Mouse (Mus musculus): ENCODE measurements at regions not wholly inside any gene's neighbourhood (a gene's known extent, or its start where the extent isn't known, plus 50 kb on each side); places are given as distances from the start of the nearest gene placed in this dataset.
A peak's percentile ranks its signal among the peaks of the same experiment; 100 is the strongest.

- no peak overlapping the region; the same call in 1 of the 2 replicates for H3K9ac ChIP-seq (ENCODE audit: low read length)
- peaks cover 38 to 45% of the 10 kb centered on the region in 2 experiments for H3K4me1 ChIP-seq (ENCODE audit: control insufficient read depth in 2 of 2, insufficient read depth in 2 of 2, low read length in 2 of 2)
- H3K27ac ChIP-seq (replicated peaks in 1 of 2; ENCODE audit: control insufficient read depth in 1 of 2, insufficient read depth in 1 of 2, low read depth in 2 of 2, low read length in 2 of 2): peak overlapping the region; percentile 93 to 95
- H3K4me2 ChIP-seq (ENCODE audit: low read length): no peak overlapping the region
- WGBS: 12% methylated on average over 6 of the region's 6 CpGs
- H3K27me3 ChIP-seq (ENCODE audit: control insufficient read depth, insufficient read depth, low read length): no peaks in the 10 kb centered on the region
- no peak for ATAC-seq (ENCODE audit: insufficient number of reproducible peaks, insufficient read depth, low FRiP score, low read depth)
- H3K36me3 ChIP-seq (ENCODE audit: control insufficient read depth, insufficient read depth, low read length): no peaks in the 10 kb centered on the region
- no peak overlapping the region for H3K4me3 ChIP-seq (ENCODE audit: control insufficient read depth in 1 of 2, insufficient read depth in 1 of 2, low read depth in 1 of 2, low read length in 2 of 2)
- no peaks in the 10 kb centered on the region for H3K9me3 ChIP-seq (ENCODE audit: control insufficient read depth, low read length)
These were observed 57.2 kb downstream of the Lao1 start for GRCm38 (mm10) chr4:119018573-119018972.

GRCm38 (mm10) chr4:119019013-119019781 is 57.8 kb downstream of the Lao1 start:
- H3K27me3 ChIP-seq (ENCODE audit: control insufficient read depth, insufficient read depth, low read length): no peaks in the 10 kb centered on the region
- peak overlapping the region; percentile 34 for H3K4me2 ChIP-seq (ENCODE audit: low read length)
- H3K4me3 ChIP-seq (ENCODE audit: control insufficient read depth in 1 of 2, insufficient read depth in 1 of 2, low read depth in 1 of 2, low read length in 2 of 2): no peak overlapping the region
- peak; percentile 89 for ATAC-seq (ENCODE audit: insufficient number of reproducible peaks, insufficient read depth, low FRiP score, low read depth)
- 17% methylated on average over 12 of the region's 12 CpGs for WGBS
- H3K9me3 ChIP-seq (ENCODE audit: control insufficient read depth, low read length): no peaks in the 10 kb centered on the region
- peak overlapping the region; percentile 93 to 95 for H3K27ac ChIP-seq (replicated peaks in 1 of 2; ENCODE audit: control insufficient read depth in 1 of 2, insufficient read depth in 1 of 2, low read depth in 2 of 2, low read length in 2 of 2)
- H3K4me1 ChIP-seq (ENCODE audit: control insufficient read depth in 2 of 2, insufficient read depth in 2 of 2, low read length in 2 of 2): peaks cover 38 to 45% of the 10 kb centered on the region in 2 experiments
- H3K36me3 ChIP-seq (ENCODE audit: control insufficient read depth, insufficient read depth, low read length): no peaks in the 10 kb centered on the region
- peak overlapping the region; percentile 51; the same call in 1 of the 2 replicates for H3K9ac ChIP-seq (ENCODE audit: low read length)

GRCm38 (mm10) chr4:119022338-119022737 is 61.0 kb downstream of the Lao1 start:
- ATAC-seq (ENCODE audit: insufficient number of reproducible peaks, insufficient read depth, low FRiP score, low read depth): no peak
- peak overlapping the region; percentile 40 for H3K9ac ChIP-seq (ENCODE audit: low read length)
- peak overlapping the region; percentile 62 to 75 for H3K27ac ChIP-seq (replicated peaks in 1 of 2; ENCODE audit: control insufficient read depth in 1 of 2, insufficient read depth in 1 of 2, low read depth in 2 of 2, low read length in 2 of 2)
- no peak overlapping the region for H3K4me3 ChIP-seq (ENCODE audit: control insufficient read depth in 1 of 2, insufficient read depth in 1 of 2, low read depth in 1 of 2, low read length in 2 of 2)
- no peaks in the 10 kb centered on the region for H3K27me3 ChIP-seq (ENCODE audit: control insufficient read depth, insufficient read depth, low read length)
- peaks cover 39 to 41% of the 10 kb centered on the region in 2 experiments for H3K4me1 ChIP-seq (ENCODE audit: control insufficient read depth in 2 of 2, insufficient read depth in 2 of 2, low read length in 2 of 2)
- H3K9me3 ChIP-seq (ENCODE audit: control insufficient read depth, low read length): no peaks in the 10 kb centered on the region
- H3K36me3 ChIP-seq (ENCODE audit: control insufficient read depth, insufficient read depth, low read length): no peaks in the 10 kb centered on the region
- 17% methylated on average over 6 of the region's 6 CpGs for WGBS
- peak overlapping the region; percentile 34 for H3K4me2 ChIP-seq (ENCODE audit: low read length)

GRCm38 (mm10) chr4:119026237-119026861 is 65.0 kb downstream of the Lao1 start:
- 42% methylated on average over 5 of the region's 5 CpGs for WGBS
- no peak for ATAC-seq (ENCODE audit: insufficient number of reproducible peaks, insufficient read depth, low FRiP score, low read depth)
- Histone ChIP-seq H3K9me3 (ENCODE audit: control insufficient read depth, low read length) (no peaks in the 10 kb centered on the region), H3K4me1 (ENCODE audit: control insufficient read depth in 2 of 2, insufficient read depth in 2 of 2, low read length in 2 of 2) (peaks cover 29 to 42% of the 10 kb centered on the region in 2 experiments), H3K4me3 (ENCODE audit: control insufficient read depth in 1 of 2, insufficient read depth in 1 of 2, low read depth in 1 of 2, low read length in 2 of 2) (no peak overlapping the region), H3K4me2 (ENCODE audit: low read length) (no peak overlapping the region), H3K27ac (replicated peaks in 1 of 2; ENCODE audit: control insufficient read depth in 1 of 2, insufficient read depth in 1 of 2, low read depth in 2 of 2, low read length in 2 of 2) (no peak overlapping the region), H3K27me3 (ENCODE audit: control insufficient read depth, insufficient read depth, low read length) (no peaks in the 10 kb centered on the region), H3K36me3 (ENCODE audit: control insufficient read depth, insufficient read depth, low read length) (no peaks in the 10 kb centered on the region), H3K9ac (ENCODE audit: low read length) (no peak overlapping the region)

- H3K36me3 ChIP-seq (ENCODE audit: control insufficient read depth, insufficient read depth, low read length): no peaks in the 10 kb centered on the region
- peaks cover 18 to 30% of the 10 kb centered on the region in 2 experiments for H3K4me1 ChIP-seq (ENCODE audit: control insufficient read depth in 2 of 2, insufficient read depth in 2 of 2, low read length in 2 of 2)
- peak overlapping the region; percentile 14 to 31; a peak in 2 of 4 replicates for H3K27ac ChIP-seq (replicated peaks in 1 of 2; ENCODE audit: control insufficient read depth in 1 of 2, insufficient read depth in 1 of 2, low read depth in 2 of 2, low read length in 2 of 2)
- H3K9me3 ChIP-seq (ENCODE audit: control insufficient read depth, low read length): no peaks in the 10 kb centered on the region
- H3K9ac ChIP-seq (ENCODE audit: low read length): no peak overlapping the region
- no peak overlapping the region for H3K4me3 ChIP-seq (ENCODE audit: control insufficient read depth in 1 of 2, insufficient read depth in 1 of 2, low read depth in 1 of 2, low read length in 2 of 2)
- no peak for ATAC-seq (ENCODE audit: insufficient number of reproducible peaks, insufficient read depth, low FRiP score, low read depth)
- 29% methylated on average over 8 of the region's 8 CpGs for WGBS
- H3K27me3 ChIP-seq (ENCODE audit: control insufficient read depth, insufficient read depth, low read length): no peaks in the 10 kb centered on the region
- H3K4me2 ChIP-seq (ENCODE audit: low read length): no peak overlapping the region
These were observed 66.9 kb downstream of the Lao1 start for GRCm38 (mm10) chr4:119028208-119028821.

- 57% methylated on average over 7 of the region's 7 CpGs for WGBS
- no peak overlapping the region for H3K27ac ChIP-seq (replicated peaks in 1 of 2; ENCODE audit: control insufficient read depth in 1 of 2, insufficient read depth in 1 of 2, low read depth in 2 of 2, low read length in 2 of 2)
These were observed 67.7 kb downstream of the Lao1 start for GRCm38 (mm10) chr4:119029091-119029490.

GRCm38 (mm10) chr4:119029735-119030134 is 68.4 kb downstream of the Lao1 start:
- WGBS: 60% methylated on average over 6 of the region's 6 CpGs
- peak overlapping the region in 1 of 2 experiments; percentile 30; a peak in 1 of 4 replicates for H3K27ac ChIP-seq (replicated peaks in 1 of 2; ENCODE audit: control insufficient read depth in 1 of 2, insufficient read depth in 1 of 2, low read depth in 2 of 2, low read length in 2 of 2)

More at GRCm38 (mm10) chr4:119029091-119029490, 67.7 kb downstream of the Lao1 start:
- no peak overlapping the region for H3K4me3 ChIP-seq (ENCODE audit: control insufficient read depth in 1 of 2, insufficient read depth in 1 of 2, low read depth in 1 of 2, low read length in 2 of 2)
- no peak overlapping the region for H3K4me2 ChIP-seq (ENCODE audit: low read length)
- peaks cover 18 to 30% of the 10 kb centered on the region in 2 experiments for H3K4me1 ChIP-seq (ENCODE audit: control insufficient read depth in 2 of 2, insufficient read depth in 2 of 2, low read length in 2 of 2)
- no peaks in the 10 kb centered on the region for H3K27me3 ChIP-seq (ENCODE audit: control insufficient read depth, insufficient read depth, low read length)
- H3K9ac ChIP-seq (ENCODE audit: low read length): no peak overlapping the region
- no peaks in the 10 kb centered on the region for H3K9me3 ChIP-seq (ENCODE audit: control insufficient read depth, low read length)
- no peak for ATAC-seq (ENCODE audit: insufficient number of reproducible peaks, insufficient read depth, low FRiP score, low read depth)
- H3K36me3 ChIP-seq (ENCODE audit: control insufficient read depth, insufficient read depth, low read length): no peaks in the 10 kb centered on the region

More at GRCm38 (mm10) chr4:119029735-119030134, 68.4 kb downstream of the Lao1 start:
- no peaks in the 10 kb centered on the region for H3K9me3 ChIP-seq (ENCODE audit: control insufficient read depth, low read length)
- H3K4me3 ChIP-seq (ENCODE audit: control insufficient read depth in 1 of 2, insufficient read depth in 1 of 2, low read depth in 1 of 2, low read length in 2 of 2): no peak overlapping the region
- no peaks in the 10 kb centered on the region for H3K27me3 ChIP-seq (ENCODE audit: control insufficient read depth, insufficient read depth, low read length)
- H3K36me3 ChIP-seq (ENCODE audit: control insufficient read depth, insufficient read depth, low read length): no peaks in the 10 kb centered on the region
- ATAC-seq (ENCODE audit: insufficient number of reproducible peaks, insufficient read depth, low FRiP score, low read depth): no peak
- H3K4me1 ChIP-seq (ENCODE audit: control insufficient read depth in 2 of 2, insufficient read depth in 2 of 2, low read length in 2 of 2): peaks cover 18 to 30% of the 10 kb centered on the region in 2 experiments
- H3K4me2 ChIP-seq (ENCODE audit: low read length): no peak overlapping the region
- no peak overlapping the region; the same call in 1 of the 2 replicates for H3K9ac ChIP-seq (ENCODE audit: low read length)

All from heart, embryonic 14.5 days (tissue).